Mouse (Mus musculus) liver, embryonic 16.5 days (tissue): ENCODE measurements around the gene Chp2. TPM values are rescaled to one million over a fixed set of nuclear protein-coding genes. Genes with fewer than 3 reads are reported as not detected.

Experiments
- ATAC-seq: fragments of 200-750 bp; cut with Nextera tagmentation; 2 replicates; pipeline ENCODE4 v1.8.0; 2017; ENCODE audit warnings: low read depth, mild to moderate bottlenecking, moderate number of reproducible peaks, moderate library complexity
- H3K27ac ChIP-seq: fragments of 300-500 bp; sonication (generic); 2 replicates; pipeline ENCODE4 v1.5.1; 2014; ENCODE audit warnings: mild to moderate bottlenecking, low read length
- H3K27me3 ChIP-seq: fragments of 300-500 bp; sonication (generic); 2 replicates; pipeline ENCODE4 v1.6.1; 2014; ENCODE audit warnings: low read depth, low read length, mixed read lengths; ENCODE audit not compliant: control insufficient read depth, insufficient read depth
- H3K36me3 ChIP-seq: fragments of 300-500 bp; sonication (generic); 2 replicates; pipeline ENCODE4 v1.6.1; 2014; ENCODE audit warnings: mild to moderate bottlenecking; ENCODE audit not compliant: control insufficient read depth, insufficient read depth
- H3K4me1 ChIP-seq: fragments of 300-500 bp; sonication (generic); 2 replicates; pipeline ENCODE4 v1.6.1; 2014; ENCODE audit warnings: low read depth, low read length, mixed read lengths; ENCODE audit not compliant: control insufficient read depth
- H3K4me2 ChIP-seq: fragments of 300-500 bp; sonication (generic); 2 replicates; pipeline ENCODE4 v1.6.1; 2014; ENCODE audit warnings: low read depth, low read length, mixed read lengths
- H3K4me3 ChIP-seq: fragments of 300-500 bp; sonication (generic); 2 replicates; pipeline ENCODE4 v1.5.1; 2014; ENCODE audit warnings: low read depth, mild to moderate bottlenecking, low read length
- H3K9ac ChIP-seq: fragments of 300-500 bp; sonication (generic); 2 replicates; pipeline ENCODE4 v1.6.1; 2014; ENCODE audit warnings: low read depth, low read length
- H3K9me3 ChIP-seq: fragments of 300-500 bp; sonication (generic); replicated peaks from 2 replicates; pipeline ENCODE4 v1.6.1; 2016; ENCODE audit warnings: low read length; ENCODE audit not compliant: control insufficient read depth
- WGBS: fragments of 180-500 bp; shearing (Covaris S2); extraction: QIAGEN DNeasy Blood & Tissue Kit; methylation state at CpG from one replicate; pipeline ENCODE4 v1.1.7; 2014; ENCODE audit not compliant: insufficient replicate concordance; 5-methylcytosine and 5-hydroxymethylcytosine counted together
- polyA plus RNA-seq: library from polyadenylated mRNA; unstranded; fragments of >200 nt; fragmentation: Nextera tagmentation; extraction: Ambion mirVana; gene quantifications from 2 replicates; pipeline ENCODE4 v1.2.1, GENCODE M21; 2015

Chp2 gene
- polyA plus RNA-seq, 1 experiment from 2014 or later, result 3.1 TPM

DNA sequence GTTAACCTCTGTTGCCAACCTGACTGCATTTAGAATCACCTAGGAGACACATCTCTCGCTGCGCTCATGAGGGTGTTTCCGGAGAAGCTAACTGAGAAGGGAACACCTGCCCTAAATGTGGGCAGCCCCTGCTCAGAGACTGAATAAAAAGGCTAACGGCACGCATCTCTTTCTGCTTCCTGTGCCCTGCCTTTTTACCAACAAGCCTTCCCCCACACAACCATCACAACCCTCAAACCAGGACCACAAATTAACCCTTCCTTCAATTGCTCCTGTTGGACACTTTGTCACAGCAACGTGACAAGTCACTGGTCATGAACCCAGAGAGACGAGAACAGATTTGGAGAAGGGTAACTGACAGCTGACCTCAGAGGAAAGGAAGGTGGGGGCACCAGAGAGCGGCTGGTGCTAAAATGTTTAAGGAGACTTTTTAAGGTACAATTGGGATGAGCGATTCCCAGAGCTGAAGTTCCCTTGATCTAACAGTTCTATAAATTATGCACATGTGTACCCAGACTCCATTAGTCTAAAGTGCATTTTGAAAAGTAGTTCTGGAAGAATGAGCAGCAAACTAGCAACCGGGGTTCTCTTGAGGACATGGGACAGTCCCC, 28.1 kb downstream of the Chp2 start:
- Histone ChIP-seq H3K9me3 (no peaks in the 10 kb centered on the region), H3K4me2 (no peak overlapping the region), H3K36me3 (no peaks in the 10 kb centered on the region), H3K9ac (no peak overlapping the region), H3K4me3 (no peak overlapping the region), H3K27me3 (no peaks in the 10 kb centered on the region), H3K4me1 (no peaks in the 10 kb centered on the region), H3K27ac (no peak overlapping the region)
- ATAC-seq, result no peak
- 60% methylated on average over 10 of the region's 10 CpGs for WGBS

DNA sequence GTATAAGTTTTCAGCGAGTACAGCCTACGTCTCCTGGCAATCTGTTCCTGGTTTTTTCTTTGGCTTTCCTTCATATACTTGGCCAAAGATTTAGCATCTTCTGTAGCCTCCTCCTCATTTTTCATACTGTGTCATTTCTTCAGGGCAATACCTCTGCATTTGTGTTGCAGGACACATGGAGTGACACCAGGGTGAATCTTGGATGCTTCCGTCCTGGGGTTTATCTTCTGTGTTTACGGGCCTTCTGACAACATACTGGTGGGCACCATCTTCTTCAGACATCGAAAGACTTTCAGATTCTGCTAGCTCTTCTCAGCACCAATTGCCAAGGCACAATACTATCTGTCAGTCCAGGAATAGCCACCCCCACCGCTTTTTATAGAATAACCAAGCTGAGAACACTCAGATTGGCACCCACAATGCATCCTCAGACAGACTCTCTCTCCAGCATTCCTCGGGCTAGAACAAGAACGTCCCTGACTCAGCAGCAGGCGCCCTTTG, 30.1 kb downstream of the Chp2 start:
- WGBS, result 69% methylated on average over 9 of the region's 9 CpGs
- ATAC-seq, result no peak
- H3K27ac ChIP-seq, result no peak overlapping the region
- H3K9me3 ChIP-seq, result no peaks in the 10 kb centered on the region
- H3K27me3 ChIP-seq, result no peaks in the 10 kb centered on the region
- H3K4me3 ChIP-seq, result no peak overlapping the region
- no peak overlapping the region for H3K9ac ChIP-seq
- H3K36me3 ChIP-seq, result no peaks in the 10 kb centered on the region
- no peaks in the 10 kb centered on the region for H3K4me1 ChIP-seq
- H3K4me2 ChIP-seq, result no peak overlapping the region

DNA sequence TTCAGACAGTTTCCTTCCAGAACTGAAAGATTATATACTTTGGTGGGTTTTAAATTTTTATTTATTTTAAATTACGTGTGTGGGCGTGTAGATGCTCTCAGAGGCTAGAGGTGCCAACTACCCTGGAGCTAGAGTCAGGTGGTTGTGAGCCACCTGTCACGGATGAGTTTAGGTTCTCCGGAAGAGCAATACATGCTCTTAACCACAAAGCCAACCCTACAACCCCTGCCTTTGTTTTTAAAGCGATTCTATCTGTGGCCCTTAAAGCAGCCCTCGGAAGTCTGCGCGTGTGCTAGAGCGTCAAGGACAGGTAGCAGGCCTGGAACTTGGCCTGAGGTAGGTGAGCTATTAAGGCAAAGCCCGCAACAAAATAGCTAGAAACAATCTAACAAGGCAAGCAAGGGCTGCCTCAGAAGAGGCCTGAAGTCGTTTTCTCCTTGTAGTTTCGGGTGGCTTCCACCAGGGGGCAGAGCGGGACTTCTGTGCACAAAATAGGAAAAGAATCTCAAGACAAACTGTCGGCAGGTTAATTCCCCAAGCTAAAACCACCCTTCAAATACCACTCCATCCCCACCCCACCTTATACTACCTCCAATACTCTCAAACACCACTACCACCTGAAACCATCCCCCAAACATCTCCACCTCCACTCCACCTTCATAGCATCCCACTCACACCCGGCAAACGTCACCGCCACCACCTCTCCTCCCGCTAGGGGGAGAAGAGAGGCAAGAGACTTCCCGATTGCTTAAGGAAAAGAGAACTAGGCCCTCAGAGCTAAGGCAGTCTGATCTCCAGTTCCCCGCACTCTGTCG, 32.1 kb downstream of the Chp2 start:
- Histone ChIP-seq H3K4me1 (no peaks in the 10 kb centered on the region), H3K4me2 (no peak overlapping the region), H3K4me3 (no peak overlapping the region), H3K9ac (no peak overlapping the region), H3K27ac (no peak overlapping the region), H3K27me3 (no peaks in the 10 kb centered on the region), H3K36me3 (no peaks in the 10 kb centered on the region), H3K9me3 (no peaks in the 10 kb centered on the region)
- 21% methylated on average over 21 of the region's 21 CpGs for WGBS
- ATAC-seq, result peak; percentile 13; the same call in 1 of the 2 replicates

DNA sequence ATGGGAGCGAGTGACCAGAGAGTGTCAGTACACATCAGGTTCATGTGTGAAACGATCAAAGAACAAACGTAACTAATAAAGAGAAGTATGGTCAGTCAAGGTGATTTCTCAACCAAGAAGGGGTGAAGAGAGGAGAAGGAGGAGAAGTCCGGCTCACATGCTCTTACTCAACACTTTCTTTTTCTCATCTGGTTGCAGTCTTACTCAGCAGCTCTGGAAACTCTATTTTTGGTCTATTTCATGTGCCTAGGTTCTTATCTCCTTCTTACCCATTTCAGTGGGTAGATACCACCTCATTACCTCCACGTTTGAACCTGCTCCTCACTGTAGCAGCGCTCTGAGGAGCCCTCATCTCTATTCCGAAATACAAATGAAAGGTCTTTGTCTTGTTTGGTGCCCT, 37.4 kb downstream of the Chp2 start:
- H3K4me3 ChIP-seq, result no peak overlapping the region
- H3K36me3 ChIP-seq, result no peaks in the 10 kb centered on the region
- no peak overlapping the region; the same call in 1 of the 2 replicates for H3K27ac ChIP-seq
- H3K27me3 ChIP-seq, result no peaks in the 10 kb centered on the region
- no peaks in the 10 kb centered on the region for H3K4me1 ChIP-seq
- WGBS, result 41% methylated on average over 7 of the region's 7 CpGs
- H3K4me2 ChIP-seq, result no peak overlapping the region
- ATAC-seq, result no peak
- H3K9me3 ChIP-seq, result no peaks in the 10 kb centered on the region
- no peak overlapping the region for H3K9ac ChIP-seq

DNA sequence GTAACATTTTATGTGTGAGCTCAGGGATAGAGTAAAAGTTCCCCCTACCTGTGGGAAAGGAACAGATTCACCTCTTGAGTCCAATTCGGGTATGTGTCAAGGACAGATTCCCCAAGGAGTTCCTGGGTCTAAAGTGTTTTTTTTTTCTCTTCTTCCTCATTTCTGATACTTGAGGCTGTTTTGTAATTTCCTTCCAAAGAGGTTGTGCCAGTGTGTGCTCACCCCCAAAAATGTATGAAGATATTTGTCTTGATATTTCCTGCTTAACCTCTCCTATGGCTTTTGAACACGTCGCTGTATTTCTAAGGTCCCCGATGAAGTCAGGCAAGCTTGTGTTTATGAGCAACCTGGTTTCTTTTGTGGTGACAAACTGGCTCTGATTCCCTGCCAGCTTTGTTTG, 39.2 kb downstream of the Chp2 start:
- Histone ChIP-seq H3K4me2 (no peak overlapping the region), H3K27me3 (no peaks in the 10 kb centered on the region), H3K4me3 (no peak overlapping the region), H3K9me3 (no peaks in the 10 kb centered on the region), H3K27ac (no peak overlapping the region), H3K4me1 (no peaks in the 10 kb centered on the region), H3K9ac (no peak overlapping the region), H3K36me3 (no peaks in the 10 kb centered on the region)
- WGBS, result 48% methylated on average over 4 of the region's 4 CpGs
- ATAC-seq, result no peak

DNA sequence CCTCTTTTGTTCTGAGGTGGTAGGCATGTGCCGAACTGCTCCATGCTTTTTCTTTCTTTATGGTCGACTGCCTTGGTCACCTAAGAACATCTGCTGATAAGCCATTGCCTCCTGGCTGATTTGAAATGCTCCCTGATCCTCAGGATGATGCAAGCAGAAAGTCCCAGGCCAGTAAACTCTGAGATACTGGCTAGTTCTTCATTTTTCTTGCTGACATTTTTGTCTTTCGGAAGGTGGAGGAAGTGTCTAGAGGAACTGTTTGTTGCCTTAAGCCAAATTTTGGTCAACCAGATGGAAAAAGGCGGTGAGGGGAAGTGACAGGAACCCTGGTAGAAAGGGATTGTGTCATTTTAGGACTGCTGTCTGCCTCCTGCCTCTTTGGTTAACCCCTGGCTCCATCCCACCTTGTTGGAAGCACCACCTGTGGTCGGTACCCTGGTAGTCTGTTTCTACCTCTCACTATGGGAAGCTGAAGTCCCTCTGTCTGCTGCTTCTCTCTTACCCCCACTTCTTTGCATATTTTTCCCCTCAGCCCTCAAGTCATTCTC, 40.8 kb downstream of the Chp2 start:
- 36% methylated on average over 5 of the region's 5 CpGs for WGBS
- H3K9ac ChIP-seq, result no peak overlapping the region
- no peak for ATAC-seq

DNA sequence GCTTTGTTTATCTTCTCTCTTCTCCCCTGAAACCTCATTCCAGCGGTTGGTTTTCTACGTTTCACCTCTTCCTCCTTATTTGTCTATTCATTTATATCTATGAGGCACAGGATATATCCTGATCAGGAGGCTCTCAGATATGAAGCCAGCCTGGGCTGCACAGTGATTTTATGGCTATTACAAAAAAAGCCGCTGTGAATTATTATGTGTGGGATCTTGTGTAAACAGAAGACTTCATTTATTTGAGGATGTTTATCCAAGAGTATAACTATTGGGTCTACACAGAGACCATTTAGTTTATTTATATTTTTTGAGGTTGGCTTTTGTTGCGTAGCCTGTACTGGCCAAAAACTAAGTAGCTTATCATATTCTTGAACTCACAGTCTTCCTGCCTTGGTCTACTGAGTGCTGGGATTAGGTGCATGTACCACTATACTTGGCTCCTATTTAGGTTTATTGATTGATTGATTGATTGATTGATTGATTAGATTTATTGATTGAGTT, 49.7 kb downstream of the Chp2 start:
- no peaks in the 10 kb centered on the region for H3K4me1 ChIP-seq
- H3K4me2 ChIP-seq, result no peak overlapping the region
- H3K36me3 ChIP-seq, result no peaks in the 10 kb centered on the region
- H3K4me3 ChIP-seq, result no peak overlapping the region
- H3K9ac ChIP-seq, result no peak overlapping the region
- no peak overlapping the region for H3K27ac ChIP-seq
- WGBS, result 50% methylated on average over 4 of the region's 4 CpGs
- no peak for ATAC-seq
- no peaks in the 10 kb centered on the region for H3K9me3 ChIP-seq
- no peaks in the 10 kb centered on the region for H3K27me3 ChIP-seq

More for the DNA sequence above, 40.8 kb downstream of the Chp2 start:
- H3K9me3 ChIP-seq, result no peaks in the 10 kb centered on the region
- H3K27ac ChIP-seq, result peak overlapping the region; percentile 52
- no peaks in the 10 kb centered on the region for H3K36me3 ChIP-seq
- H3K4me1 ChIP-seq, result no peaks in the 10 kb centered on the region
- H3K4me3 ChIP-seq, result no peak overlapping the region
- H3K4me2 ChIP-seq, result no peak overlapping the region
- H3K27me3 ChIP-seq, result no peaks in the 10 kb centered on the region

DNA sequence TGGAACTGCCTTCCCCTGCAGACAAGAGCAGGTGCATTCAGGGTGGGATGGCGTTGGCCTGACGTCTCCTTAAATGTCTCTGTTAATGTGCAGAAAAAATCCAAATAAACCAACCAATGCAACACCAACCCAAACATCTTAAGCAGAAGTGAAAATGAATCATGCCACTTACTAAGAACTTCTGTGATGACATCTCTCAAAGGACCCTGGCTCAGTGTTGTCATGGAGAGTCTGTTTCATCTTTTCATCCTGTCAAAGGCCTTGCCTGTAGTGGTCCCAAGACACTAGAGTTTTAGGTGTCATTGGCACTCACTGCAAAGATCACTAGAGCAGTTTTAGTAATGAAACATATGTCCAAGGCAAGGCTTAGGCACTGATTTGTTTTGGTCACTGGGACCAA, 53.0 kb downstream of the Chp2 start:
- H3K27ac ChIP-seq, result no peak overlapping the region
- no peaks in the 10 kb centered on the region for H3K36me3 ChIP-seq
- H3K9ac ChIP-seq, result no peak overlapping the region
- H3K9me3 ChIP-seq, result no peaks in the 10 kb centered on the region
- no peaks in the 10 kb centered on the region for H3K27me3 ChIP-seq
- no peaks in the 10 kb centered on the region for H3K4me1 ChIP-seq
- no peak overlapping the region for H3K4me3 ChIP-seq
- ATAC-seq, result no peak
- H3K4me2 ChIP-seq, result no peak overlapping the region
- 56% methylated on average over 2 of the region's 2 CpGs for WGBS
